Mouse (Mus musculus) ES-E14 (cell line): ENCODE data around the gene Esr1. TPM values are rescaled to one million over a fixed set of nuclear protein-coding genes. Genes with fewer than 3 reads are reported as not detected.
"Not testable (repeated sequence)": the region's sequence is repeated elsewhere in the genome, so short reads cannot be mapped to it uniquely, and the experiment has no call there.

Source experiments
- DNase-seq: peaks from one replicate; pipeline ENCODE4 v3.0.0-alpha.2; 2013; ENCODE audit warnings: low read depth, low spot score
- H3K27ac ChIP-seq: 2 replicates; pipeline ENCODE4 v1.5.1; 2012; ENCODE audit warnings: low read depth, mild to moderate bottlenecking, low read length, moderate library complexity, mixed read lengths; ENCODE audit not compliant: poor library complexity, insufficient read depth, severe bottlenecking
- H3K36me3 ChIP-seq: 2 replicates; pipeline ENCODE4 v1.6.1; 2012; ENCODE audit warnings: mild to moderate bottlenecking, low read length, moderate library complexity, mixed read lengths; ENCODE audit not compliant: control insufficient read depth, poor library complexity, insufficient read depth, severe bottlenecking
- H3K4me1 ChIP-seq, 2 experiments: fragments of 150-350 bp in 1 of 2; sonication (generic) in 1 of 2; 2 replicates each; pipeline ENCODE4 v1.6.1; 2012; ENCODE audit warnings: low read length in 2 of 2, mild to moderate bottlenecking in 1 of 2, mixed read lengths in 1 of 2; ENCODE audit not compliant: control insufficient read depth in 2 of 2, insufficient read depth in 2 of 2, poor library complexity in 1 of 2
- H3K4me3 ChIP-seq, 2 experiments: fragments of 150-350 bp in 1 of 2; sonication (generic) in 1 of 2; 2 replicates each; pipeline ENCODE4 v1.5.1; 2012; ENCODE audit warnings: low read length in 2 of 2, low read depth in 1 of 2, mild to moderate bottlenecking in 1 of 2, mixed read lengths in 1 of 2; ENCODE audit not compliant: insufficient read depth in 1 of 2, poor library complexity in 1 of 2, severe bottlenecking in 1 of 2
- H3K9ac ChIP-seq: 2 replicates; pipeline ENCODE4 v1.6.1; 2012; ENCODE audit warnings: low read depth, mild to moderate bottlenecking, low read length, mixed read lengths; ENCODE audit not compliant: poor library complexity, insufficient read depth, severe bottlenecking
- H3K9me3 ChIP-seq: fragments of 150-350 bp; sonication (generic); 2 replicates; pipeline ENCODE4 v1.6.1; 2012; ENCODE audit warnings: low read depth, mild to moderate bottlenecking, low read length; ENCODE audit not compliant: control insufficient read depth, insufficient read depth
- CHD2 ChIP-seq: IDR thresholded peaks from 2 replicates; pipeline ENCODE4 v1.6.1; 2014; ENCODE audit warnings: mild to moderate bottlenecking, low read depth, low read length, inconsistent platforms
- HCFC1 ChIP-seq: IDR thresholded peaks from 2 replicates; pipeline ENCODE4 v1.6.1; 2012; ENCODE audit warnings: low read length, inconsistent platforms, borderline replicate concordance; ENCODE audit not compliant: insufficient read depth
- MAFK ChIP-seq: IDR thresholded peaks from 2 replicates; pipeline ENCODE4 v1.6.1; 2014; ENCODE audit warnings: mild to moderate bottlenecking, low read depth, low read length, inconsistent platforms; ENCODE audit not compliant: insufficient read depth
- ZC3H11A ChIP-seq: IDR thresholded peaks from 2 replicates; pipeline ENCODE4 v1.6.1; 2012; ENCODE audit warnings: low read depth, mild to moderate bottlenecking, inconsistent platforms, low read length, borderline replicate concordance
- ZNF384 ChIP-seq: IDR thresholded peaks from 2 replicates; pipeline ENCODE4 v1.6.1; 2012; ENCODE audit warnings: low read depth, low read length, inconsistent platforms
- in situ Hi-C, 2 experiments: fragments of 600-800 bp; cut with MboI; formaldehyde crosslinking; loops; one replicate each; pipeline ENCODE4 v1.15.1; 2025; ENCODE audit warnings: low sequenced_read_pairs in 2 of 2, inconsistent platforms in 1 of 2; ENCODE audit not compliant: unreplicated experiment in 2 of 2
- total RNA-seq: library from RNA; depleted of rRNA; stranded (reverse); fragments of 300-350 nt; gene quantifications from 2 replicates; pipeline ENCODE4 v1.2.3, GENCODE M21; 2012

Gene Esr1
- total RNA-seq, 1 experiment, result 0.09 TPM

GRCm38 (mm10) chr10:4671876-4672275, 60.5 kb downstream of the Esr1 start:
- Histone ChIP-seq H3K4me1 (no peaks in the 10 kb centered on the region), H3K9me3 (no peaks in the 10 kb centered on the region), H3K4me3 (no peak overlapping the region), H3K27ac (no peak overlapping the region), H3K9ac (no peak overlapping the region), H3K36me3 (no peaks in the 10 kb centered on the region)
- TF ChIP-seq HCFC1 (no peak), MAFK (no peak), CHD2 (no peak), ZC3H11A (no peak), ZNF384 (no peak)
- DNase-seq, result no peak
- in situ Hi-C loops, result no loop called here

GRCm38 (mm10) chr10:4673311-4673816, 62.0 kb downstream of the Esr1 start:
- DNase-seq, result no peak
- Histone ChIP-seq H3K9me3 (no peaks in the 10 kb centered on the region), H3K9ac (no peak overlapping the region), H3K4me1 (no peaks in the 10 kb centered on the region), H3K27ac (no peak overlapping the region), H3K4me3 (no peak overlapping the region), H3K36me3 (no peaks in the 10 kb centered on the region)
- no peak for TF ChIP-seq CHD2
- TF ChIP-seq HCFC1, result no peak
- no peak for TF ChIP-seq ZNF384
- TF ChIP-seq MAFK, result no peak
- no peak for TF ChIP-seq ZC3H11A
- in situ Hi-C loops, result no loop called here

- H3K9ac ChIP-seq, H3K36me3 ChIP-seq, in situ Hi-C loops, H3K4me1 ChIP-seq, H3K9me3 ChIP-seq, H3K27ac ChIP-seq, DNase-seq, H3K4me3 ChIP-seq: not testable (repeated sequence)
Measured at GRCm38 (mm10) chr10:4674983-4675592, 63.7 kb downstream of the Esr1 start.

GRCm38 (mm10) chr10:4683106-4683505, 71.7 kb downstream of the Esr1 start:
- no peak overlapping the region for H3K27ac ChIP-seq
- H3K36me3 ChIP-seq, result no peaks in the 10 kb centered on the region
- in situ Hi-C loops, result no loop called here
- no peaks in the 10 kb centered on the region for H3K9me3 ChIP-seq
- no peak for DNase-seq
- no peak overlapping the region for H3K9ac ChIP-seq
- no peaks in the 10 kb centered on the region for H3K4me1 ChIP-seq
- TF ChIP-seq CHD2 (no peak), ZC3H11A (no peak), HCFC1 (no peak), ZNF384 (no peak), MAFK (no peak)
- H3K4me3 ChIP-seq, result no peak overlapping the region

- no peak for TF ChIP-seq MAFK
- in situ Hi-C loops, result no loop called here
- no peak for DNase-seq
- no peaks in the 10 kb centered on the region for H3K36me3 ChIP-seq
- no peaks in the 10 kb centered on the region for H3K9me3 ChIP-seq
- H3K4me1 ChIP-seq, result no peaks in the 10 kb centered on the region
- H3K4me3 ChIP-seq, result no peak overlapping the region
- H3K9ac ChIP-seq, result no peak overlapping the region
- H3K27ac ChIP-seq, result no peak overlapping the region
Measured at GRCm38 (mm10) chr10:4683711-4684265, 72.4 kb downstream of the Esr1 start.
